Mouse (Mus musculus): ENCODE results near the gene Gpx2. TPM values are rescaled to one million over a fixed set of nuclear protein-coding genes. Genes with fewer than 3 reads are reported as not detected.

The Gpx2 gene
- polyA plus RNA-seq, 1 experiment: 943 TPM

GRCm38 (mm10) chr12:76777845-76778244 is 17.5 kb downstream of the Gpx2 start:
- TF ChIP-seq CTCF (IDR thresholded peaks at IDR 0.05; ENCODE audit: extremely low read depth, insufficient read length, insufficient replicate concordance, low read depth, low read length) (peak; percentile 35; the same call in 1 of the 2 replicates), POLR2A (IDR thresholded peaks at IDR 0.05; ENCODE audit: low read depth, low read length) (no peak)
- no peaks in the 10 kb centered on the region for H3K27me3 ChIP-seq (ENCODE audit: control insufficient read depth, insufficient read depth, low read length)
- peaks cover 4% of the 10 kb centered on the region; the same call in 1 of the 2 replicates for H3K4me1 ChIP-seq (ENCODE audit: control insufficient read depth, insufficient read depth, insufficient read length, low read length)
- no peak overlapping the region for H3K4me3 ChIP-seq (ENCODE audit: low read depth, low read length)
- H3K27ac ChIP-seq (ENCODE audit: insufficient read depth, low read depth, low read length): no peak overlapping the region
- H3K36me3 ChIP-seq (ENCODE audit: control insufficient read depth, insufficient read depth, low read length): peaks cover 12% of the 10 kb centered on the region

- 29% methylated on average over 5 of the region's 5 CpGs for WGBS
- TF ChIP-seq POLR2A (IDR thresholded peaks at IDR 0.05; ENCODE audit: low read depth, low read length) (no peak), CTCF (IDR thresholded peaks at IDR 0.05; ENCODE audit: extremely low read depth, insufficient read length, insufficient replicate concordance, low read depth, low read length) (no peak)
Observed at GRCm38 (mm10) chr12:76776898-76777297, 18.5 kb downstream of the Gpx2 start.

GRCm38 (mm10) chr12:76775132-76775531 is 20.2 kb downstream of the Gpx2 start:
- Histone ChIP-seq H3K27ac (ENCODE audit: insufficient read depth, low read depth, low read length) (no peak overlapping the region), H3K4me3 (ENCODE audit: low read depth, low read length) (no peak overlapping the region), H3K4me1 (ENCODE audit: control insufficient read depth, insufficient read depth, insufficient read length, low read length) (peaks cover 4% of the 10 kb centered on the region; the same call in 1 of the 2 replicates), H3K27me3 (ENCODE audit: control insufficient read depth, insufficient read depth, low read length) (no peaks in the 10 kb centered on the region), H3K36me3 (ENCODE audit: control insufficient read depth, insufficient read depth, low read length) (peaks cover 7% of the 10 kb centered on the region)
- TF ChIP-seq CTCF (IDR thresholded peaks at IDR 0.05; ENCODE audit: extremely low read depth, insufficient read length, insufficient replicate concordance, low read depth, low read length): no peak
- TF ChIP-seq POLR2A (IDR thresholded peaks at IDR 0.05; ENCODE audit: low read depth, low read length): no peak
- WGBS: 83% methylated on average over 4 of the region's 4 CpGs

More at GRCm38 (mm10) chr12:76776898-76777297, 18.5 kb downstream of the Gpx2 start:
- Histone ChIP-seq H3K4me3 (ENCODE audit: low read depth, low read length) (no peak overlapping the region), H3K4me1 (ENCODE audit: control insufficient read depth, insufficient read depth, insufficient read length, low read length) (peaks cover 4% of the 10 kb centered on the region; the same call in 1 of the 2 replicates), H3K36me3 (ENCODE audit: control insufficient read depth, insufficient read depth, low read length) (peaks cover 11% of the 10 kb centered on the region), H3K27me3 (ENCODE audit: control insufficient read depth, insufficient read depth, low read length) (no peaks in the 10 kb centered on the region), H3K27ac (ENCODE audit: insufficient read depth, low read depth, low read length) (no peak overlapping the region)

GRCm38 (mm10) chr12:76774652-76775051 is 20.7 kb downstream of the Gpx2 start:
- 47% methylated on average over 3 of the region's 3 CpGs for WGBS
- TF ChIP-seq CTCF (IDR thresholded peaks at IDR 0.05; ENCODE audit: extremely low read depth, insufficient read length, insufficient replicate concordance, low read depth, low read length): no peak
- no peak for TF ChIP-seq POLR2A (IDR thresholded peaks at IDR 0.05; ENCODE audit: low read depth, low read length)

GRCm38 (mm10) chr12:76771540-76771939 is 23.8 kb downstream of the Gpx2 start:
- Histone ChIP-seq H3K27ac (ENCODE audit: insufficient read depth, low read depth, low read length) (no peak overlapping the region), H3K4me1 (ENCODE audit: control insufficient read depth, insufficient read depth, insufficient read length, low read length) (peaks cover 4% of the 10 kb centered on the region; the same call in 1 of the 2 replicates), H3K4me3 (ENCODE audit: low read depth, low read length) (no peak overlapping the region), H3K36me3 (ENCODE audit: control insufficient read depth, insufficient read depth, low read length) (peaks cover 3% of the 10 kb centered on the region), H3K27me3 (ENCODE audit: control insufficient read depth, insufficient read depth, low read length) (no peaks in the 10 kb centered on the region)
- TF ChIP-seq CTCF (IDR thresholded peaks at IDR 0.05; ENCODE audit: extremely low read depth, insufficient read length, insufficient replicate concordance, low read depth, low read length) (no peak), POLR2A (IDR thresholded peaks at IDR 0.05; ENCODE audit: low read depth, low read length) (no peak)
- WGBS: 88% methylated on average over 5 of the region's 5 CpGs

More at GRCm38 (mm10) chr12:76774652-76775051, 20.7 kb downstream of the Gpx2 start:
- Histone ChIP-seq H3K4me3 (ENCODE audit: low read depth, low read length) (no peak overlapping the region), H3K4me1 (ENCODE audit: control insufficient read depth, insufficient read depth, insufficient read length, low read length) (peaks cover 4% of the 10 kb centered on the region; the same call in 1 of the 2 replicates), H3K36me3 (ENCODE audit: control insufficient read depth, insufficient read depth, low read length) (peaks cover 3% of the 10 kb centered on the region), H3K27me3 (ENCODE audit: control insufficient read depth, insufficient read depth, low read length) (no peaks in the 10 kb centered on the region), H3K27ac (ENCODE audit: insufficient read depth, low read depth, low read length) (no peak overlapping the region)

GRCm38 (mm10) chr12:76770841-76771500 is 24.4 kb downstream of the Gpx2 start:
- peaks cover 3% of the 10 kb centered on the region for H3K36me3 ChIP-seq (ENCODE audit: control insufficient read depth, insufficient read depth, low read length)
- peaks cover 9% of the 10 kb centered on the region; the same call in 1 of the 2 replicates for H3K4me1 ChIP-seq (ENCODE audit: control insufficient read depth, insufficient read depth, insufficient read length, low read length)
- H3K27ac ChIP-seq (ENCODE audit: insufficient read depth, low read depth, low read length): no peak overlapping the region
- 92% methylated on average over 5 of the region's 5 CpGs for WGBS
- H3K27me3 ChIP-seq (ENCODE audit: control insufficient read depth, insufficient read depth, low read length): no peaks in the 10 kb centered on the region
- TF ChIP-seq POLR2A (IDR thresholded peaks at IDR 0.05; ENCODE audit: low read depth, low read length) (no peak), CTCF (IDR thresholded peaks at IDR 0.05; ENCODE audit: extremely low read depth, insufficient read length, insufficient replicate concordance, low read depth, low read length) (no peak)
- H3K4me3 ChIP-seq (ENCODE audit: low read depth, low read length): no peak overlapping the region

GRCm38 (mm10) chr12:76765901-76766630 is 29.3 kb downstream of the Gpx2 start:
- TF ChIP-seq CTCF (IDR thresholded peaks at IDR 0.05; ENCODE audit: extremely low read depth, insufficient read length, insufficient replicate concordance, low read depth, low read length) (no peak), POLR2A (IDR thresholded peaks at IDR 0.05; ENCODE audit: low read depth, low read length) (no peak)
- peaks cover 6% of the 10 kb centered on the region; the same call in 1 of the 2 replicates for H3K4me1 ChIP-seq (ENCODE audit: control insufficient read depth, insufficient read depth, insufficient read length, low read length)
- peak overlapping the region; percentile 88 for H3K4me3 ChIP-seq (ENCODE audit: low read depth, low read length)
- H3K36me3 ChIP-seq (ENCODE audit: control insufficient read depth, insufficient read depth, low read length): peaks cover 1% of the 10 kb centered on the region; the same call in 1 of the 2 replicates
- peak overlapping the region; percentile 89 for H3K27ac ChIP-seq (ENCODE audit: insufficient read depth, low read depth, low read length)
- 26% methylated on average over 20 of the region's 20 CpGs for WGBS
- no peaks in the 10 kb centered on the region for H3K27me3 ChIP-seq (ENCODE audit: control insufficient read depth, insufficient read depth, low read length)

All from small intestine, adult 2 months (tissue).